34 mouse cellular contexts compared by ENCODE assay signal in the genomic region with DNA sequence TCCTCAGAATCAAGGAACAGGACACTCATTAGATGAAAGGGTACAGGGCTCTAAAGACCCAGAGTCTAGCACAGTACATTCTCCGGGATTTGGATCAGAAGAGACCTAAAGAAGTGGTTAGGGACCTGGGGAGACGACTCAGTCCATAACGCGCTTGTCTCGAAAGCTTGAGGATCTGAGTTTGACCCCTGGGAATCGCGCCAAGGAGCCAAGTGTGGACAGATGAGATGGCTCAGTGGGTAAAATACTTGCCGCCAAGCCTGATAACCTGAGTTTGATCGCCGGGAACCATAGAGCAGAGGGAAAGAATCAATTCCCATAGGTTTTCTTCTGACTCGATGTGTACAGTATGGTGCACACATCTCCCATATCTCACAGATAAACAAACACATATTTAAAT.
"Had no signal": no experiment of that assay in that cellular context is flagged by ENCODE, and none has a peak within 500 bp of the region (broad histone marks: within the 10 kb centered on the region; RNA-seq: fewer than 3 reads in every experiment).

No protein-coding gene starts in this region.

- H3K27ac ChIP-seq: heart, embryonic 10.5 days; heart, embryonic 13.5 days; heart, embryonic 15.5 days; hindbrain, embryonic 10.5 days; hindbrain, embryonic 12.5 days; hindbrain, embryonic 13.5 days; hindbrain, embryonic 14.5 days; hindbrain, embryonic 15.5 days; hindbrain, postnatal 0 days; intestine, embryonic 15.5 days; kidney, embryonic 15.5 days; kidney, postnatal 0 days; layer of hippocampus, adult 2 months had no signal

- H3K27me3 ChIP-seq: heart, embryonic 12.5 days; heart, embryonic 13.5 days; heart, embryonic 15.5 days; hindbrain, embryonic 12.5 days; hindbrain, embryonic 13.5 days; hindbrain, embryonic 15.5 days; intestine, embryonic 15.5 days; kidney, embryonic 15.5 days had no signal

- DNase-seq: heart, postnatal 10 days; heart, postnatal 14 days; heart, postnatal 36 days; heart, postnatal 4 days; kidney, adult 11 months; kidney, adult 18-20 months; kidney, adult 2 months; kidney, adult 8-10 months; kidney, adult 9 months; kidney, postnatal 10 days; kidney, postnatal 14 days; kidney, postnatal 36 days; kidney, postnatal 4 days; layer of hippocampus, adult 9-11 months; layer of hippocampus, postnatal 36 days had no signal

- H3K9ac ChIP-seq: heart, embryonic 12.5 days; heart, embryonic 13.5 days; heart, embryonic 15.5 days; hindbrain, embryonic 12.5 days; hindbrain, embryonic 13.5 days; hindbrain, embryonic 14.5 days; hindbrain, embryonic 15.5 days; intestine, embryonic 15.5 days; kidney, embryonic 15.5 days had no signal

- H3K9me3 ChIP-seq: heart, embryonic 10.5 days; heart, embryonic 13.5 days; heart, embryonic 15.5 days; hindbrain, embryonic 10.5 days; hindbrain, embryonic 12.5 days; hindbrain, embryonic 13.5 days; hindbrain, embryonic 15.5 days; intestine, embryonic 15.5 days; kidney, embryonic 15.5 days had no signal

- ATAC-seq: hindbrain, embryonic 16.5 days; hindbrain, postnatal 0 days; inflammation-experienced regulatory T-cells, adult 6 months; intestine, embryonic 15.5 days; intestine, embryonic 16.5 days; intestine, postnatal 0 days had no signal

- H3K4me2 ChIP-seq: heart, embryonic 11.5 days; heart, embryonic 12.5 days; heart, embryonic 13.5 days; heart, embryonic 15.5 days; hindbrain, embryonic 12.5 days; hindbrain, embryonic 13.5 days; hindbrain, embryonic 14.5 days; hindbrain, embryonic 15.5 days; intestine, embryonic 15.5 days; kidney, embryonic 15.5 days had no signal

- H3K4me3 ChIP-seq: heart, embryonic 10.5 days; heart, embryonic 12.5 days; heart, embryonic 13.5 days; heart, embryonic 15.5 days; hindbrain, embryonic 10.5 days; hindbrain, embryonic 12.5 days; hindbrain, embryonic 13.5 days; hindbrain, embryonic 15.5 days; intestine, embryonic 15.5 days; kidney, embryonic 15.5 days; layer of hippocampus, adult 2 months had no signal

- H3K36me3 ChIP-seq: heart, embryonic 10.5 days; heart, embryonic 12.5 days; heart, embryonic 13.5 days; heart, embryonic 15.5 days; hindbrain, embryonic 10.5 days; hindbrain, embryonic 12.5 days; hindbrain, embryonic 13.5 days; hindbrain, embryonic 15.5 days; intestine, embryonic 15.5 days; kidney, embryonic 15.5 days had no signal
